Mouse (Mus musculus): ENCODE data around the gene Irf3. TPM values are rescaled to one million over a fixed set of nuclear protein-coding genes. Genes with fewer than 3 reads are reported as not detected.

Irf3 gene
- polyA plus RNA-seq, 1 experiment from 2014 or later = 75.0 TPM

- WGBS = 50% methylated on average over 6 of the region's 6 CpGs
- peak; percentile 90 for DNase-seq (ENCODE audit: low spot score)
- H3K4me1 ChIP-seq = peaks cover 30% of the 10 kb centered on the region
- no peaks in the 10 kb centered on the region for H3K27me3 ChIP-seq (ENCODE audit: low read depth, poor library complexity, severe bottlenecking)
- peaks cover 69% of the 10 kb centered on the region for H3K36me3 ChIP-seq
- no peak overlapping the region for H3K27ac ChIP-seq
- H3K9me3 ChIP-seq (replicated peaks) = no peaks in the 10 kb centered on the region
- peak overlapping the region; percentile 80 for H3K4me3 ChIP-seq
These were observed 14.4 kb upstream of the Irf3 start for GRCm38 (mm10) chr7:44983085-44983484.

GRCm38 (mm10) chr7:44983944-44984832 lies 13.3 kb upstream of the Irf3 start:
- 84% methylated on average over 7 of the region's 7 CpGs for WGBS
- no peak for DNase-seq (ENCODE audit: low spot score)
- no peaks in the 10 kb centered on the region for H3K27me3 ChIP-seq (ENCODE audit: low read depth, poor library complexity, severe bottlenecking)
- H3K9me3 ChIP-seq (replicated peaks) = no peaks in the 10 kb centered on the region
- H3K36me3 ChIP-seq = peaks cover 66% of the 10 kb centered on the region
- peak overlapping the region; percentile 80 for H3K4me3 ChIP-seq
- no peak overlapping the region for H3K27ac ChIP-seq
- peaks cover 36% of the 10 kb centered on the region for H3K4me1 ChIP-seq

- Histone ChIP-seq H3K4me1 (peaks cover 37% of the 10 kb centered on the region), H3K4me3 (peak overlapping the region; percentile 80), H3K9me3 (replicated peaks) (no peaks in the 10 kb centered on the region), H3K27me3 (ENCODE audit: low read depth, poor library complexity, severe bottlenecking) (no peaks in the 10 kb centered on the region), H3K36me3 (peaks cover 66% of the 10 kb centered on the region), H3K27ac (0 out of 2 replicates have a peak overlapping the region, but pooled peaks have one; percentile 19)
- 57% methylated on average over 3 of the region's 3 CpGs for WGBS
- DNase-seq (ENCODE audit: low spot score) = no peak
These were observed 12.6 kb upstream of the Irf3 start for GRCm38 (mm10) chr7:44984833-44985164.

- H3K27me3 ChIP-seq (ENCODE audit: low read depth, poor library complexity, severe bottlenecking) = no peaks in the 10 kb centered on the region
- DNase-seq (ENCODE audit: low spot score) = peak; percentile 87
- H3K4me1 ChIP-seq = peaks cover 37% of the 10 kb centered on the region
- under 1% methylated on average over 44 of the region's 45 CpGs for WGBS
- H3K4me3 ChIP-seq = peak overlapping the region; percentile 80
- H3K9me3 ChIP-seq (replicated peaks) = no peaks in the 10 kb centered on the region
- peak overlapping the region; percentile 99 for H3K27ac ChIP-seq
- peaks cover 66% of the 10 kb centered on the region for H3K36me3 ChIP-seq
These were observed 11.8 kb upstream of the Irf3 start for GRCm38 (mm10) chr7:44985595-44986191.

- Histone ChIP-seq H3K36me3 (peaks cover 66% of the 10 kb centered on the region), H3K27me3 (ENCODE audit: low read depth, poor library complexity, severe bottlenecking) (no peaks in the 10 kb centered on the region), H3K4me3 (peak within 1 kb of the TSS; percentile 80), H3K27ac (peak within 1 kb of the TSS; percentile 99), H3K4me1 (peaks cover 37% of the 10 kb centered on the region), H3K9me3 (replicated peaks) (no peaks in the 10 kb centered on the region)
- WGBS = 2% methylated on average over 42 of the region's 42 CpGs
- peak; percentile 92 for DNase-seq (ENCODE audit: low spot score)
These were observed 11.1 kb upstream of the Irf3 start, which contains the start of gene Prmt1 for GRCm38 (mm10) chr7:44986192-44986878. Gene Prmt1, minus strand, starts transcription at chr7:44986568.

- no peaks in the 10 kb centered on the region for H3K27me3 ChIP-seq (ENCODE audit: low read depth, poor library complexity, severe bottlenecking)
- peaks cover 66% of the 10 kb centered on the region for H3K36me3 ChIP-seq
- peak; percentile 85 for DNase-seq (ENCODE audit: low spot score)
- H3K4me3 ChIP-seq = peak overlapping the region; percentile 80
- H3K4me1 ChIP-seq = peaks cover 37% of the 10 kb centered on the region
- H3K27ac ChIP-seq = peak overlapping the region; percentile 99
- under 1% methylated on average over 29 of the region's 29 CpGs for WGBS
- no peaks in the 10 kb centered on the region for H3K9me3 ChIP-seq (replicated peaks)
These were observed 10.3 kb upstream of the Irf3 start for GRCm38 (mm10) chr7:44986879-44987718.

- Histone ChIP-seq H3K27me3 (ENCODE audit: low read depth, poor library complexity, severe bottlenecking) (no peaks in the 10 kb centered on the region), H3K9me3 (replicated peaks) (no peaks in the 10 kb centered on the region), H3K4me3 (peak overlapping the region; percentile 75), H3K27ac (peak overlapping the region; percentile 91), H3K36me3 (peaks cover 69% of the 10 kb centered on the region), H3K4me1 (peaks cover 38% of the 10 kb centered on the region)
- no peak for DNase-seq (ENCODE audit: low spot score)
- WGBS = 15% methylated on average over 10 of the region's 10 CpGs
These were observed 776 bp upstream of the Irf3 start for GRCm38 (mm10) chr7:44996672-44997071.

GRCm38 (mm10) chr7:44997940-44998428 lies 536 bp downstream of the Irf3 start:
- WGBS = 5% methylated on average over 15 of the region's 15 CpGs
- peak overlapping the region; percentile 75 for H3K4me3 ChIP-seq
- no peaks in the 10 kb centered on the region for H3K27me3 ChIP-seq (ENCODE audit: low read depth, poor library complexity, severe bottlenecking)
- H3K9me3 ChIP-seq (replicated peaks) = no peaks in the 10 kb centered on the region
- peaks cover 69% of the 10 kb centered on the region for H3K36me3 ChIP-seq
- H3K4me1 ChIP-seq = peaks cover 38% of the 10 kb centered on the region
- no peak for DNase-seq (ENCODE audit: low spot score)
- H3K27ac ChIP-seq = peak overlapping the region; percentile 91

- WGBS = 4% methylated on average over 18 of the region's 18 CpGs
- Histone ChIP-seq H3K27ac (peak within 1 kb of the TSS; percentile 91), H3K4me1 (peaks cover 38% of the 10 kb centered on the region), H3K9me3 (replicated peaks) (no peaks in the 10 kb centered on the region), H3K36me3 (peaks cover 69% of the 10 kb centered on the region), H3K27me3 (ENCODE audit: low read depth, poor library complexity, severe bottlenecking) (no peaks in the 10 kb centered on the region), H3K4me3 (peak within 1 kb of the TSS; percentile 75)
- DNase-seq (ENCODE audit: low spot score) = peak; percentile 69
These were observed 1.1 kb downstream of the Irf3 start, which contains the start of gene Bcl2l12 for GRCm38 (mm10) chr7:44998501-44998955. Gene Bcl2l12, minus strand, starts transcription at chr7:44998712.

- peaks cover 44% of the 10 kb centered on the region for H3K4me1 ChIP-seq
- H3K27ac ChIP-seq = no peak overlapping the region
- no peak for DNase-seq (ENCODE audit: low spot score)
- peaks cover 69% of the 10 kb centered on the region for H3K36me3 ChIP-seq
- no peaks in the 10 kb centered on the region for H3K9me3 ChIP-seq (replicated peaks)
- H3K27me3 ChIP-seq (ENCODE audit: low read depth, poor library complexity, severe bottlenecking) = no peaks in the 10 kb centered on the region
- H3K4me3 ChIP-seq = no peak overlapping the region
- WGBS = 83% methylated on average over 11 of the region's 11 CpGs
These were observed 2.3 kb downstream of the Irf3 start for GRCm38 (mm10) chr7:44999753-45000152.

GRCm38 (mm10) chr7:45000539-45001114 lies 3.2 kb downstream of the Irf3 start:
- no peaks in the 10 kb centered on the region for H3K9me3 ChIP-seq (replicated peaks)
- DNase-seq (ENCODE audit: low spot score) = no peak
- H3K27ac ChIP-seq = no peak overlapping the region
- H3K4me1 ChIP-seq = peaks cover 46% of the 10 kb centered on the region
- whole genome bisulfite sequencing = 87% methylated on average over 21 of the region's 21 CpGs
- no peaks in the 10 kb centered on the region for H3K27me3 ChIP-seq (ENCODE audit: low read depth, poor library complexity, severe bottlenecking)
- peaks cover 69% of the 10 kb centered on the region for H3K36me3 ChIP-seq
- H3K4me3 ChIP-seq = peak overlapping the region; percentile 11
